Mouse (Mus musculus) cerebellum, adult (tissue): ENCODE data around the gene Zfyve19.
A peak's percentile ranks its signal among the peaks of the same experiment; 100 is the strongest.

Experiments
- ATAC-seq: cut with Nextera tagmentation; 2 replicates; pipeline ENCODE4 v1.9.2; 2017; ENCODE audit warnings: mild to moderate bottlenecking, moderate library complexity, mixed read lengths; ENCODE audit not compliant: insufficient number of reproducible peaks, low FRiP score, low TSS enrichment

Zfyve19 gene

DNA sequence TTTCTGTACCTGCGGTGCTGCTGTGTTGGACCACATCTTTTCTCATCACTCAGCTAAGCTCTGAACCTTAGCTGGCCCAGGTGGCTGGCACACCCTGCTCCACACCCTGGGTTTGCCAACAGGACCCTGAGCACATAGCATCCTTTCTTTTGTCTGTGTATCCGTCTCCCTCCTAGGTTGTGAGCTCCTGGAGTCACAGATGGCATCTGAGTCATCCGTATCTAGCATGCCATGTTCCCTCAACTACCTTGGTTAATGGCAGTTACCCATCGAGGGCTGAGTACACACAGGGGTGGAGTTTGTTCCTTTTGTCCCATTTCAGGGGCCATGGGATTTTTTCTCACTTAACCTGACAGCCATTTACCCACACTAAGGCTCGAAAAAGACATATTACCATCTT lies 42.0 kb downstream of the Zfyve19 start:
- ATAC-seq: 0 out of 2 replicates have a peak, but pooled peaks have one; percentile 7

GRCm38 (mm10) chr2:119250826-119251478 lies 42.5 kb downstream of the Zfyve19 start:
- peak; percentile 81 for ATAC-seq

DNA sequence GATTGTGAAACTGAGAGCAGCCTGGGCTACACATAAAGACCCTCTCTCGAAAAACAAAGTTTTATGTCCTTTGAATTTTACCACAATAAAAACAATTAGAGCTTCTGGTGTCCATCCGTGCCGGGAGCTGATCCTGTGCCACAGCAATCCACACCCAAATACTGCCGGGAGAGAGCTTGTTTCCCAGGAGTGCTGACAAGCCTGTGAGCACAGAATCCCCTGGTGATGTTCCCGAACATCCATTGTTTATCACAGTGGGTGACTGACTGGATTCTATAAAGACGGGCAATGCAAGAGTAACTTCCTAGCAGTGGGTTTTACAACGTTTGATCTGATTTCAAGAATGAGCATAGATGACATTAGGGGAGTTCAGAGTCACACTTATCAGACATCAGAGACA lies 46.6 kb downstream of the Zfyve19 start:
- ATAC-seq: no peak

DNA sequence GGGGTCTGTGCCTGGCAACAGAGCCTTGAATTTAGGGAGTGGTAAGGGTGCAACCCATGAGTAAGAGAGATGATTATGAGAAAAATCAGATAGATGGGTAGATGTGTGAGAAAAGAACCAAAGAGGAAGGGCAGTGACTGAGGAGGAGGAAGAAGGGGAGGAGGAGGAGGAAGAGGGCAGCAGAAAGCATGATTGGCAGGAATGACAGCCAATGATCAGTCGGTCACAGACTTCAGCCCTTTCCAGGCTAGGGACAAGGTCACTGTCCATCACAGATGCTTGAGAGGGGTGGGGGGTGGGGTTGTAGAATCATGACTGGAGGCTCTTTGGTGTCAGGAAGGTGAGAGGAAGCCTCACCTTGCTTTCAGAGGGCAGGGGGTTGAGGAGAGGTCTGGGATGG lies 52.1 kb downstream of the Zfyve19 start:
- no peak for ATAC-seq

- no peak for ATAC-seq
These were observed 52.9 kb downstream of the Zfyve19 start for GRCm38 (mm10) chr2:119261326-119261725.

DNA sequence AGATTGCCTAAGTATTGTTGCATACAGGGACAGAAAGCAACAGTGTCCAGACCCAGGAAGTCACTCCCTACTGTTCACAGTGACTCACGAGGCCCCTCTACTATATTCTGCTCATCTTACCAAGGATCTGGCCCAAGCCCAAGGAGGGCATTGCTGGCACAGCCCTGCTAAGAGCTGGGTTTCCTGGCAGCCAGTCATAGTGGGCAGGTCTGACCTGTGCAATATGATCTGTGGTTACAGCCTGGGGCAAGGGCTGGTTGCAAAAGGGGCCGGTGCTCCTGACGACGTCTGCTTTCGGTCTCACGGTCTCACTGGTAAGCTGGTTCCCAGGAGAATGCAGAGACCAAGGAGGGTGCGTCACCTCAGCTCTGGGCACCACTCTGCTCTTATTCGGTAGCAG lies 54.6 kb downstream of the Zfyve19 start:
- no peak for ATAC-seq

- no peak for ATAC-seq
These were observed 55.4 kb downstream of the Zfyve19 start for GRCm38 (mm10) chr2:119263813-119264212.
